ENCODE assay signal across 8 mouse cellular contexts in genomic region chr8:94012013-94012951, GRCm38 (mm10). TPM values are rescaled to one million over a fixed set of nuclear protein-coding genes. Genes with fewer than 3 reads are reported as not detected.
A peak's percentile ranks its signal among the peaks of the same experiment; 100 is the strongest.
DNase-seq lines count a peak whose midpoint lies in the region; ATAC-seq lines count a peak whose summit lies in the region.

TSS of gene Amfr (minus strand) at chr8:94012842.

- H3K9ac ChIP-seq in hindbrain, embryonic 14.5 days, result peak within 1 kb of the TSS; percentile 99

- ATAC-seq in activated CD4-positive, CD25-positive, alpha-beta regulatory T cell, adult 4 months, result peak; percentile 70
- ATAC-seq in hindbrain, embryonic 14.5 days (ENCODE audit: low FRiP score), result peak; percentile 93

- peaks cover 33% of the 10 kb centered on the region for H3K4me1 ChIP-seq in hindbrain, embryonic 14.5 days (replicated peaks; ENCODE audit: control insufficient read depth, insufficient read depth, low read length)
- H3K4me1 ChIP-seq in megakaryocyte, embryonic 14.5 days, result peaks cover 33% of the 10 kb centered on the region

- peak within 1 kb of the TSS; percentile 94 for H3K27ac ChIP-seq in hindbrain, embryonic 14.5 days

- under 1% methylated on average over 95 of the region's 130 CpGs for WGBS in hindbrain, embryonic 14.5 days

- H3K36me3 ChIP-seq in hindbrain, embryonic 14.5 days (replicated peaks; ENCODE audit: control insufficient read depth, insufficient read depth), result peaks cover 7% of the 10 kb centered on the region; the same call in 1 of the 2 replicates
- peaks cover 10% of the 10 kb centered on the region for H3K36me3 ChIP-seq in megakaryocyte, embryonic 14.5 days (replicated peaks; ENCODE audit: low read length)

- H3K4me3 ChIP-seq in hindbrain, embryonic 14.5 days (replicated peaks; ENCODE audit: low read length), result peak within 1 kb of the TSS; percentile 96
- peak within 1 kb of the TSS; percentile 97 for H3K4me3 ChIP-seq in megakaryocyte, embryonic 14.5 days (replicated peaks)

- no peaks in the 10 kb centered on the region for H3K27me3 ChIP-seq in hindbrain, embryonic 14.5 days (ENCODE audit: control insufficient read depth, insufficient read depth, low read length)
- H3K27me3 ChIP-seq in megakaryocyte, embryonic 14.5 days (replicated peaks), result no peaks in the 10 kb centered on the region

- H3K9me3 ChIP-seq in hindbrain, embryonic 14.5 days (ENCODE audit: control insufficient read depth, low read length), result no peaks in the 10 kb centered on the region
- no peaks in the 10 kb centered on the region for H3K9me3 ChIP-seq in megakaryocyte, embryonic 14.5 days

- H3K4me2 ChIP-seq in hindbrain, embryonic 14.5 days (replicated peaks), result peak within 1 kb of the TSS; percentile 83

- DNase-seq in cerebellum, postnatal 36 days, result peak; percentile 73 to 77
- peak; percentile 43 to 45 for DNase-seq in frontal cortex, postnatal 36 days (ENCODE audit: low spot score in 2 of 2)
- DNase-seq in hindbrain, embryonic 14.5 days (ENCODE audit: low spot score), result peak; percentile 77
- peak; percentile 30 to 39 for DNase-seq in left cerebral cortex, adult 8-10 months (ENCODE audit: low spot score in 2 of 2)
- peak; percentile 52 to 62 for DNase-seq in right cerebral cortex, postnatal 10 days (ENCODE audit: low spot score in 2 of 2)
- peak; percentile 65 to 69 for DNase-seq in urinary bladder, postnatal 4 days (ENCODE audit: low spot score in 2 of 2)

RNA-seq across cellular contexts. Expression of gene Amfr, which starts in this region (rescaled TPM):
- polyA plus RNA-seq in activated CD4-positive, CD25-positive, alpha-beta regulatory T cell, adult 4 months (2017; shearing (Covaris generic)), result 10 to 100 TPM; 26.2 to 26.6 TPM
- 83.1 and 88.9 TPM in 2 replicates for polyA plus RNA-seq in hindbrain, embryonic 14.5 days (2014; fragmentation: Nextera tagmentation; extraction: Ambion mirVana)
- total RNA-seq in left cerebral cortex, adult 8-10 months (2022), result 100 to 1,000 TPM; 128 to 132 (median 131) TPM
- 37.6 and 51.7 TPM in 2 replicates for polyA plus RNA-seq in megakaryocyte, embryonic 14.5 days (2012; ENCODE audit: insufficient read depth, low replicate concordance)

Comparison
In these comparisons a context has a peak if more than half of its experiments do, and no peak if none do; other contexts are left out.
1. Peak in every context shown above with its lines: DNase-seq, ATAC-seq, H3K4me3 ChIP-seq and H3K27ac ChIP-seq.